Mouse (Mus musculus): ENCODE data around the gene Cdv3. TPM values are rescaled to one million over a fixed set of nuclear protein-coding genes. Genes with fewer than 3 reads are reported as not detected.

The Cdv3 gene
- polyA plus RNA-seq, 1 experiment: 208 TPM

- TF ChIP-seq POLR2A (IDR thresholded peaks at IDR 0.05; ENCODE audit: low read depth, low read length) (no peak), CTCF (IDR thresholded peaks at IDR 0.05; ENCODE audit: borderline replicate concordance, insufficient read depth, low read length) (no peak)
- H3K4me1 ChIP-seq (ENCODE audit: control insufficient read depth, insufficient read depth, low read length): no peaks in the 10 kb centered on the region
- H3K27ac ChIP-seq (ENCODE audit: insufficient read depth, low read length): no peak overlapping the region
- no peak overlapping the region for H3K4me3 ChIP-seq (ENCODE audit: insufficient read depth, low read length)
Observed at GRCm38 (mm10) chr9:103389261-103389660, 23.6 kb upstream of the Cdv3 start.

- Histone ChIP-seq H3K4me3 (ENCODE audit: insufficient read depth, low read length) (no peak overlapping the region), H3K27ac (ENCODE audit: insufficient read depth, low read length) (no peak overlapping the region), H3K4me1 (ENCODE audit: control insufficient read depth, insufficient read depth, low read length) (0 out of 2 replicates have a peak, but pooled peaks cover 2% of the 10 kb centered on the region)
- TF ChIP-seq POLR2A (IDR thresholded peaks at IDR 0.05; ENCODE audit: low read depth, low read length): no peak
- TF ChIP-seq CTCF (IDR thresholded peaks at IDR 0.05; ENCODE audit: borderline replicate concordance, insufficient read depth, low read length): no peak
Observed at GRCm38 (mm10) chr9:103387011-103387653, 21.5 kb upstream of the Cdv3 start.

- Histone ChIP-seq H3K4me3 (ENCODE audit: insufficient read depth, low read length) (no peak overlapping the region), H3K27ac (ENCODE audit: insufficient read depth, low read length) (no peak overlapping the region), H3K4me1 (ENCODE audit: control insufficient read depth, insufficient read depth, low read length) (0 out of 2 replicates have a peak, but pooled peaks cover 2% of the 10 kb centered on the region)
- no peak for TF ChIP-seq POLR2A (IDR thresholded peaks at IDR 0.05; ENCODE audit: low read depth, low read length)
- TF ChIP-seq CTCF (IDR thresholded peaks at IDR 0.05; ENCODE audit: borderline replicate concordance, insufficient read depth, low read length): no peak
Observed at GRCm38 (mm10) chr9:103386573-103386972, 20.9 kb upstream of the Cdv3 start.

GRCm38 (mm10) chr9:103385600-103385999 lies 20.0 kb upstream of the Cdv3 start:
- TF ChIP-seq POLR2A (IDR thresholded peaks at IDR 0.05; ENCODE audit: low read depth, low read length) (no peak), CTCF (IDR thresholded peaks at IDR 0.05; ENCODE audit: borderline replicate concordance, insufficient read depth, low read length) (no peak)
- no peak overlapping the region for H3K4me3 ChIP-seq (ENCODE audit: insufficient read depth, low read length)
- no peak overlapping the region for H3K27ac ChIP-seq (ENCODE audit: insufficient read depth, low read length)
- 0 out of 2 replicates have a peak, but pooled peaks cover 2% of the 10 kb centered on the region for H3K4me1 ChIP-seq (ENCODE audit: control insufficient read depth, insufficient read depth, low read length)

GRCm38 (mm10) chr9:103384141-103384796 lies 18.6 kb upstream of the Cdv3 start:
- Histone ChIP-seq H3K27ac (ENCODE audit: insufficient read depth, low read length) (no peak overlapping the region), H3K4me1 (ENCODE audit: control insufficient read depth, insufficient read depth, low read length) (0 out of 2 replicates have a peak, but pooled peaks cover 2% of the 10 kb centered on the region), H3K4me3 (ENCODE audit: insufficient read depth, low read length) (no peak overlapping the region)
- TF ChIP-seq CTCF (IDR thresholded peaks at IDR 0.05; ENCODE audit: borderline replicate concordance, insufficient read depth, low read length) (no peak), POLR2A (IDR thresholded peaks at IDR 0.05; ENCODE audit: low read depth, low read length) (no peak)

- no peak for TF ChIP-seq POLR2A (IDR thresholded peaks at IDR 0.05; ENCODE audit: low read depth, low read length)
- TF ChIP-seq CTCF (IDR thresholded peaks at IDR 0.05; ENCODE audit: borderline replicate concordance, insufficient read depth, low read length): no peak
- no peak overlapping the region for H3K4me3 ChIP-seq (ENCODE audit: insufficient read depth, low read length)
- H3K4me1 ChIP-seq (ENCODE audit: control insufficient read depth, insufficient read depth, low read length): 0 out of 2 replicates have a peak, but pooled peaks cover 2% of the 10 kb centered on the region
- H3K27ac ChIP-seq (ENCODE audit: insufficient read depth, low read length): no peak overlapping the region
Observed at GRCm38 (mm10) chr9:103383576-103383975, 17.9 kb upstream of the Cdv3 start.

GRCm38 (mm10) chr9:103382989-103383388 lies 17.3 kb upstream of the Cdv3 start:
- TF ChIP-seq POLR2A (IDR thresholded peaks at IDR 0.05; ENCODE audit: low read depth, low read length) (no peak), CTCF (IDR thresholded peaks at IDR 0.05; ENCODE audit: borderline replicate concordance, insufficient read depth, low read length) (no peak)
- H3K27ac ChIP-seq (ENCODE audit: insufficient read depth, low read length): no peak overlapping the region
- no peak overlapping the region for H3K4me3 ChIP-seq (ENCODE audit: insufficient read depth, low read length)
- H3K4me1 ChIP-seq (ENCODE audit: control insufficient read depth, insufficient read depth, low read length): 0 out of 2 replicates have a peak, but pooled peaks cover 2% of the 10 kb centered on the region

- peaks cover 8% of the 10 kb centered on the region for H3K4me1 ChIP-seq (ENCODE audit: control insufficient read depth, insufficient read depth, low read length)
- TF ChIP-seq POLR2A (IDR thresholded peaks at IDR 0.05; ENCODE audit: low read depth, low read length) (no peak), CTCF (IDR thresholded peaks at IDR 0.05; ENCODE audit: borderline replicate concordance, insufficient read depth, low read length) (no peak)
- H3K4me3 ChIP-seq (ENCODE audit: insufficient read depth, low read length): no peak overlapping the region
- H3K27ac ChIP-seq (ENCODE audit: insufficient read depth, low read length): no peak overlapping the region
Observed at GRCm38 (mm10) chr9:103380566-103380965, 14.9 kb upstream of the Cdv3 start.

GRCm38 (mm10) chr9:103379199-103379598 lies 13.6 kb upstream of the Cdv3 start:
- Histone ChIP-seq H3K4me1 (ENCODE audit: control insufficient read depth, insufficient read depth, low read length) (peaks cover 8% of the 10 kb centered on the region), H3K27ac (ENCODE audit: insufficient read depth, low read length) (no peak overlapping the region), H3K4me3 (ENCODE audit: insufficient read depth, low read length) (no peak overlapping the region)
- no peak for TF ChIP-seq CTCF (IDR thresholded peaks at IDR 0.05; ENCODE audit: borderline replicate concordance, insufficient read depth, low read length)
- TF ChIP-seq POLR2A (IDR thresholded peaks at IDR 0.05; ENCODE audit: low read depth, low read length): no peak

- Histone ChIP-seq H3K4me1 (ENCODE audit: control insufficient read depth, insufficient read depth, low read length) (peaks cover 8% of the 10 kb centered on the region), H3K4me3 (ENCODE audit: insufficient read depth, low read length) (no peak overlapping the region), H3K27ac (ENCODE audit: insufficient read depth, low read length) (no peak overlapping the region)
- TF ChIP-seq POLR2A (IDR thresholded peaks at IDR 0.05; ENCODE audit: low read depth, low read length) (no peak), CTCF (IDR thresholded peaks at IDR 0.05; ENCODE audit: borderline replicate concordance, insufficient read depth, low read length) (no peak)
Observed at GRCm38 (mm10) chr9:103378686-103379085, 13.0 kb upstream of the Cdv3 start.

All from embryonic fibroblast, embryonic 13.5 days (primary cell).